Mouse (Mus musculus) lung, adult 2 months (tissue): ENCODE measurements around the gene Ttc21b.

Experiments used
- CTCF ChIP-seq: fragments of 200-500 bp; IDR thresholded peaks from 2 replicates; pipeline ENCODE4 v1.5.1; 2011; ENCODE audit warnings: mild to moderate bottlenecking, low read length, control low read depth; ENCODE audit not compliant: insufficient read depth
- POLR2A ChIP-seq: fragments of 200-500 bp; IDR thresholded peaks from 2 replicates; pipeline ENCODE4 v1.6.1; 2011; ENCODE audit warnings: low read depth, mild to moderate bottlenecking, control low read depth, low read length, borderline replicate concordance; ENCODE audit errors: extremely low read depth

DNA sequence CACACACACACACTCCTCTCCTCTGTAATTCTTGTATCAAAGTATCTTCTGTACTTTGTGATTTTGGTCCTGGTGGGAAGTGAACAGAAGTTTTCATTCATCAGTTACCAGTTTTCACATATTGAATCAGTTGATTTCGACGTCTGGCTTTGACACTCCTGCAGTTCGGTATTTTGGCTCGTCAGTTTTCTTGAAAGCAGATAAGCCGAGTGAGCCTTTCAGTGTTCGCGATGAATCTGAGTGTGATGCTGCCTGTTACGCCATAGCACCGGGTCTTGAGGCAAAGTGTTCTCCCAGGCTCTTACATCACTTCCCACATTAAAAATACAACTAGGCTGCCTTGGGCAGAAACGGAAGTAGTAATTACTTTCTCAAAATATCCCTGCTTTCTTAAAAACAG lies 76.6 kb downstream of the Ttc21b start:
- TF ChIP-seq CTCF, result no peak
- TF ChIP-seq POLR2A, result no peak
